Mouse (Mus musculus): ENCODE measurements around the gene Ccnjl.

Gene Ccnjl

GRCm38 (mm10) chr11:43575376-43576151 lies 47.0 kb downstream of the Ccnjl start:
- TF ChIP-seq GATA4 (IDR thresholded peaks at IDR 0.05; ENCODE audit: insufficient replicate concordance, low read length): no peak

DNA sequence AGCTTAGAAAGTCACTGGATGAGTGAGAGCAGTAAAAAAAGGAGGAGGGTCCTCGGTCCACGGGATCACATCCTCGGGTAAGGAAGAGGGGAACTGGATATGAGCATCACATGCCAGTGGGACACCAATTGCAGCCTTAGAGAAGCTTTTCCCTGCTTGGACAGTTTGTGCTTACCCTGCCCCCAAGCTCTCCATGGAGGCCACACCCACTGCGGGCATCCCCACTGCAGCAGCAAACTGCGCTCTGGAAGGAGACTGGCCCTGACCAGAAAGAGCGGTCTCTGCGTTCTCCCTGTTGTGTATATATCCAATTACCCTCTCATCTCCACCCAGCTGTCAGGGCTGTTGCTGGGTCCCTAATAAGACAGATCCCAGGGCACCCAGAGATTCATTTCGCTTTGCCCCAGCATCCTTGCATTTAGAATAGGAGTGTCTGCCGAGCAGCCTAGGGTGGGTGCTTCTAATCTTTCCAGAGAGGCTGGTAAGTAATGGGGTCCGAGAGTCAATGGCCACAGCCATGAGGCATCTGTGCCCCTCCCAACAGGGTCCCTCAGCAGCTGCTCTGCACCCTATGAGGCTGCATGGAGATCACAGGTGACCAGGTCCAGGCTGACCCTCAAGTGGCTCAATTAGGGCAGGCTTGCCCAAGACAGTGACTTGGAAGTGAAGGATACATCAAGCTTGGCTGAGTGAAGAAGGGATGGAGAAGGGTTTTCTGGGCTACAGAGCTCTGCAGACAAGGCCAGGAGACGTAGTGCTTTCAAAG lies 49.3 kb downstream of the Ccnjl start:
- no peak for TF ChIP-seq GATA4 (IDR thresholded peaks at IDR 0.05; ENCODE audit: insufficient replicate concordance, low read length)

DNA sequence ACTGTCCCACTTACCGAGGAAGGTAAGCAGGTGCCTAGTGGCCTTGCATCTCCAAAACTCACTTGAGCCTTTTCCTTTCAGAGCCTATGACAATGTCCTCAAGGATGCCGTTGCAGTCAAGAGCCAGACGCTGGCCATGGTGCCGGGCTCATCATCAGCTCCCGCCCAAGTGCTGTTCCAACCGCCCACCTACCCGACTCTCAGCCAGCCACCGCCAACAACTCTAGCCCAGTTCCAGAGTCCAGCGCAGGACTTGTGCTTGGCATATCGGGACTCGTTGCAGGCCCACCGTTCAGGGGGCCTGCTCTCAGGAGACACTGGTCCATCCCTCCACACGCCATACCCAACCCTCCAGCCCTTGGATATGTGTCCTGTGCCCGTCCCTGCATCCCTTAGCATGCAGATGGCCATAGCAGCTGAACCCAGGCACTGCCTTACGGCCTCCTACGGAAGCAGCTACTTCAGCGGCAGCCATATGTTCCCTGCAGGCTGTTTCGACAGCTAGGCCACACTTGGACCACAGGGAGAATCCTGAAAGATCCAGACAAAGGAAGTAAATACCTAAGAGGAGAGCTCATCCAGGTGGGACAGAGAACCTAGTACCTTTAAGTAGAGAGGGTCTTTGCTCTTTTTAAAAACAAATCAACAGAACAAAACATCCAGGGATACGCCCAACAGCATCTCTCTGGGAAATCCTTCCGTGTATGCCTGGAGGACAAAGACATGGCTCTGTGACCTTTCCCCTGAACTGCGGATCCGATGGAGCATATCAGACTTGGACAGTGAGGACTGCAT lies 56.8 kb downstream of the Ccnjl start:
- no peak for TF ChIP-seq GATA4 (IDR thresholded peaks at IDR 0.05; ENCODE audit: insufficient replicate concordance, low read length)

DNA sequence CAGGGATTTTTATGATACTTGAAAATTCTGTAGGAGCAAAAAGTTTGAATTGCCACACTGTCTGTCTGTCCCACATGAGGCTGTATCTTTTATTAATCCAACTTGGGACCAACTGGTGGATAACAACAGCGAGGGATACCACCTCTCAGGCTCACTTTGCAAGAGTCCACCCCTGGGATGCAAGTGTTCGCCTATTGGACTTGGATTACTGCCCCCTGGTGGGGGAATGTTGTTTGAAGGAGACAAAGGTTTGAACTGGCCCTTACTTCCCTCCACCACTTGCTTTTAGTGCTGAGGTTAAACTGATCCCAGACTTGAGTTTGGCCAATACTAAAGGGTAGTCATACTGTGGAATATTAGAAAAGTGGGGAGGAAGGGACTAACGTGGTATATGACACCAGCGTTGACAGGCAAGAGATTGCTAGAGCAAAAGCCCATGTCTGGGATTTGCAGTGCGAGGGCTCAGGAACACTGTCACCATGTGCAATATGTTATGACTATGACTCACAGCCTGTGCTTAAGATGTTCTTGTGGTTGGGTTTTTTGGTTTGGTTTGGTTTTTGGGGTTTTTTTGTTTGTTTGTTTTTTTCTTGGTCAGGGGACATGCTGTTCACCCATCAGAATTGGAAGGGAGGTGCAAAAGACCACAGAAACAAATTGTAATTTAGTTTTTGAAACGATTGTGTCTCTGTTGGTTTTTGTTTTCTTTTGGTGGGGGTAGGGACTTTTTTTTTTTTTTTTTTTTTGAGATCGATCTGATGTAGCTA lies 57.9 kb downstream of the Ccnjl start, which contains the start of gene 4933415A04Rik:
Gene 4933415A04Rik, plus strand, starts transcription at position 717 of the 767 bp plus-strand sequence.
- TF ChIP-seq GATA4 (IDR thresholded peaks at IDR 0.05; ENCODE audit: insufficient replicate concordance, low read length): no peak

GRCm38 (mm10) chr11:43589530-43590072 lies 61.0 kb downstream of the Ccnjl start:
- no peak for TF ChIP-seq GATA4 (IDR thresholded peaks at IDR 0.05; ENCODE audit: insufficient replicate concordance, low read length)

DNA sequence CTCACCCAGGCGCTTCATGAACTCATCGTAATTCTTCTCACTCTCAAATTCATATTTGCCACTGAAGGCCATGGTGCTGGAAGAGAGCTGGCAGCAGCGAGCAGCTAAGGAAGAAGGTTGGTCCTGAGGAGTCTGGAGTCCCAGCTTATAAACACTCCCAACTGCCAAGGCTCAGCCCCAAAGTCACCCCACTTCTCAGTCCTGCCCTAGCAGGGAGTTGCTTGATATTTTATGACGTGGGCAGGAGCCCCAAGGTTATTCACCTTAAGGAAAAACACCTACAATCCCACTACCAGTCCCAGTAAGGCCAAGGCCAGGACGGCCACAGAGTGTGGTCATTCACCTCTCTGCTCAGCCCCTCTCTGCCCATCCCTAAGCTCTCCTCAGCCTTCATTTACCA lies 72.9 kb downstream of the Ccnjl start, which contains the start of gene Fabp6:
Gene Fabp6, minus strand, starts transcription at position 101 of the 400 bp plus-strand sequence.
- TF ChIP-seq GATA4 (IDR thresholded peaks at IDR 0.05; ENCODE audit: insufficient replicate concordance, low read length): no peak

DNA sequence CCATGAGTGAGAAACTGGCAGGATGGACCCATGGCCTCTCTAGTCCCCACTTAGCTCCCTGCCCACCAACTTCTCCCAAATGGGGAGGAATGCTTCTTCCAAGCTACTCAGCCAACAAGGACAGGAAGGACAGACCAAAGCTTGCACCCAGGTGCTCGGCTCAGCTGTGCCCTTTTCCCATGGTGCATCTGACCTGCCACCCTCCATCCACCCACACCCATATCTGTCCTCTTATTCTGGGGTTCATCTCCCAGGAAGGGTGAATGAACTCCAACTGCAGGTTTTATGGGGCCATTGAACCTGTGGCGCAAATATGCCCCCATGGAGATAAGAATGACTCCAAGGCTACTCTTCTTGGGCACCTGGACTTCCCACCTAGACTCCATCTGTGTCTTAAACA lies 75.6 kb downstream of the Ccnjl start:
- no peak for TF ChIP-seq GATA4 (IDR thresholded peaks at IDR 0.05; ENCODE audit: insufficient replicate concordance, low read length)

- no peak for TF ChIP-seq GATA4 (IDR thresholded peaks at IDR 0.05; ENCODE audit: insufficient replicate concordance, low read length)
These were observed 76.3 kb downstream of the Ccnjl start for GRCm38 (mm10) chr11:43604891-43605290.

DNA sequence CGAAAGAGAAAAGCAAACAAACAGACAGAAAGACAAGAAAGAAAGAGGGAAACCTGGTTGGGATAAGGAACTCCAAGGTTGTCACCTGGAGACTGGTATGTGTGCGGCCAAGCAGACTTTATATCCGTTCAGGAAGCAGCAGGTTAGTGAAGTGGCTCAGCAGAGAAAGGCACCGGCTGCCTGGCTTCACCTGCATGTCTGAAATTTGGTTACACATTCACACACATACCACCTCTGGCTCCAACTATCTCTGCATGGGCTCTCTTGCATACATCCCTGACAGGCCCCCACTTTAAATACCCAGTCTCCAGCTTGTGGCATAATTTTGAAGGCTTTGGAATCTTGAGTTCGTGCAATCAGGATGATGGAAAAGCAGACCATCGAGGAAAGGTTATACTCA lies 77.3 kb downstream of the Ccnjl start:
- no peak for TF ChIP-seq GATA4 (IDR thresholded peaks at IDR 0.05; ENCODE audit: insufficient replicate concordance, low read length)

DNA sequence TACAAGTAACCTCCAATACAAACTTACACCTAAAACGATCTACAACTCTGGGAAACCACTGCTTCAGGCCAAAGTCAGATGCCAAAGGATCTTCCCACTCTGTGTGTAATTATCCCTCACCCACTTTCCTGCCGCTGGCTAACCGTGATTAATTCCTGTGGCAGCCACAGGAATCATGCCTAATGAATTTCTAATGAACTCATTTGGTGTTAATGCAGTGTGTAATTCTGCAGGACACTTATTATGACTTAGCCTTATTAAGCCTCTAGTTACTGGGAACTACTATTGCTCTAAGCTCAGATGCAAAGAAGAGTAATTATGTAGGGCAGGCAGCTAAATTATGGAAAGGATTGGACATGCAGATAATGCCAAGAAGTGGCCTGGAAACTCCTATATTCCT lies 79.9 kb downstream of the Ccnjl start:
- no peak for TF ChIP-seq GATA4 (IDR thresholded peaks at IDR 0.05; ENCODE audit: insufficient replicate concordance, low read length)

- TF ChIP-seq GATA4 (IDR thresholded peaks at IDR 0.05; ENCODE audit: insufficient replicate concordance, low read length): no peak
These were observed 81.5 kb downstream of the Ccnjl start for GRCm38 (mm10) chr11:43610006-43610661.

DNA sequence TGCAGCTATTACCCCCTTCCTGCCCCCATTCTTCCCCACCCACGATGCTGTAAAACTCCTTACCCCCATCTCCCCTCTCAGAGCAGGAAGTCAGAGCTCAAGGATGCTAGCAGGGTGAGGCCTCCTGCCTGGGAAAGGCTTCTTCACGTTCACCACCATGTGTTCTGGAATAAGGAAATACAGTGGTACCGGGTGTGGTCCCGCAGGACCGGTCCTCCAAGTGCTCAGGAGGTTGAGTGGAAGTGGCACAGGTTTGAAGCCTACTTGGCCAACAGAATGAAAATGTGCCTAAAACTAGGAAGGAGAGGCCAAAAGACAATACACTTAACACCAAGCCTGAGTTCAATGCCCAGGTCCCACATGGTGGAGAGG lies 82.1 kb downstream of the Ccnjl start:
- TF ChIP-seq GATA4 (IDR thresholded peaks at IDR 0.05; ENCODE audit: insufficient replicate concordance, low read length): no peak

DNA sequence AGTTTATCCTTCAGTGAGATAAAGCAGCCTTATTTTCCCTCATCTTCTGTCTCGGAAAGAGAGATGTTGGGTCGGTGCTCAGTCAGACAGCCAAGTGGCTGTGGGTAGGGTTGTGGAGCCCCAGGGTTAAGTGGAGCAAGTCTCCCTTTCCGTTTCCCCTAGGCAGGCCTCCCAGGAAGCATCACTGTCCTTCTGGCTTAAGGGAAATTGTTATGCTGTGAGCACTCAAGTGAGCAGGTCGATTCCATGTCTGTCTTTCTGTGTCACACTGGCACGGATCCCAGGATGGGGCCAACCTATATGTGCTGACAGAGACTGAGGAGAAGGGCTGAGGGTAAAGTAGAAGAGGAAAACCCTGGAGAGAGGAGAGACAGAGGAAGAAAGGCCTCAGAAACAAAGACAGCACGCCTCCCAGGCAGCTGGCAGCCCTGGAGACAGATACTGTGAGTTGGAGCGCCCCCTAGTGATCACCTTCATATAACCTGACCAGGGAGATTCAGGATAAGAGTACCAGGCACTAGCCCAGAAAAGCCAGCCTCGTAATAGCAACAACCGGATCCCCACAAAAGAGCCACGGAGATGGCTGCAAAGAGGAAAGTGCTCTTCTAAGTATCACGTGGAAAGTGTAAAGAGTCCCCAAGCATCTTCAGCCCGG lies 84.4 kb downstream of the Ccnjl start:
- TF ChIP-seq GATA4 (IDR thresholded peaks at IDR 0.05; ENCODE audit: insufficient replicate concordance, low read length): no peak

All from liver, adult (tissue).